Mouse (Mus musculus) forebrain, embryonic 13.5 days (tissue): Measurements from ENCODE around the gene Pln. TPM values are rescaled to one million over a fixed set of nuclear protein-coding genes. Genes with fewer than 3 reads are reported as not detected.

Experiments
- polyA plus RNA-seq: library from polyadenylated mRNA; unstranded; fragments of >200 nt; fragmentation: Nextera tagmentation; extraction: Ambion mirVana; gene quantifications from 2 replicates; pipeline ENCODE4 v1.2.1, GENCODE M21; 2015

Pln gene
- polyA plus RNA-seq, 1 experiment from 2014 or later = 1.3 TPM

Other genes with a start within 250 kb of the Pln start
- gene Cep85l, start 42.3 kb downstream of the Pln start, polyA plus RNA-seq = 5.6 and 5.9 TPM in 2 replicates